Mouse (Mus musculus): Measurements from ENCODE around the gene Cisd3. TPM values are rescaled to one million over a fixed set of nuclear protein-coding genes. Genes with fewer than 3 reads are reported as not detected.
"Not testable (repeated sequence)": the region's sequence is repeated elsewhere in the genome, so short reads cannot be mapped to it uniquely, and the experiment has no call there.

The Cisd3 gene
- polyA plus RNA-seq, 1 experiment from 2014 or later = 59.1 TPM

DNA sequence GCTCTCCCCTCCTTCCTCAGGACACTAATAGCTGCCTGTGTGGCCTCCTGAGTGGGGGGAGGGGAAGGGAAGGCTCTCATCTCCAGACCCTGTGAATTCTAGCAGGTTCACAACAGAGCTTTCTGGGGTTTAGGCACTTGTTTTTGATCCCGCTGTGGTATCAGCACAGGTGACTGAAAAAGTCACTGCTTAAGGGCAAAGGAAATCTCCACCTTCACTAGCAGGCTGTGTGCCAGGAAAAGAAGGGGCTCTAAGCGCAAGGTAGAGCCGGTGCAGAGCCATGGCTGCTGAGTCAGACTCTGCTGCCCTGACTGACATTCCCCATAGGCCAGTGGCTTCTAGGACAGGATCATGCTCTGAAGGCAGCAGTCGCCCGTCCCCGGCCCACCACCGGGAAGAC, 43.1 kb downstream of the Cisd3 start:
- ATAC-seq = no peak
- peaks cover 14% of the 10 kb centered on the region; the same call in 1 of the 2 replicates for H3K36me3 ChIP-seq (ENCODE audit: insufficient read depth, low read length)

DNA sequence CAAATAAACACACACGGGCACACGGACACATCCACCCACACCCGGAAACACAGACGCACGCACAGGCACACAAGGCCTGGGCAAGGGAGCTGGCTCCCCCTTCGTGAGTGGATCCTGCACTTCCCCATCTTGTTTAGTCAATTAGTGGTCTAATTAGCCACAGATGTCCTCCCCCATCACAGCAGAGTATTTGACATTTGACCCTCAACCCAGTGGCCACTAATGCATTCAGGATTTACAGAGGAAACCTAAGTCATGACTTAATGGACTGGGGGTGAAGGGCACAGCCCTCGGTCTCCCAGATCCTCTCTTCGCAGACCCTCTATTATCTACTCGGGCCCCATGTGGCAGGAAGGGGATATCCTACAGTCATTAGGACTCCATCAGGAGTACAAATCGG, 48.1 kb downstream of the Cisd3 start:
- ATAC-seq = peak; percentile 64
- Histone ChIP-seq H3K36me3 (ENCODE audit: insufficient read depth, low read length) (no peaks in the 10 kb centered on the region), H3K27me3 (replicated peaks; ENCODE audit: insufficient read depth, low read length) (no peaks in the 10 kb centered on the region), H3K9me3 (ENCODE audit: low read length) (no peaks in the 10 kb centered on the region), H3K4me1 (ENCODE audit: insufficient read depth, low read depth, low read length) (no peaks in the 10 kb centered on the region), H3K27ac (ENCODE audit: low read length) (no peak overlapping the region), H3K9ac (replicated peaks; ENCODE audit: low read depth) (no peak overlapping the region), H3K4me3 (ENCODE audit: low read depth, low read length) (no peak overlapping the region), H3K4me2 (replicated peaks; ENCODE audit: low read depth, low read length) (no peak overlapping the region)
- WGBS = 41% methylated on average over 10 of the region's 10 CpGs
- peak; percentile 27 for DNase-seq (ENCODE audit: low spot score)
- TF ChIP-seq EP300 (IDR thresholded peaks at IDR 0.05) = no peak
- TF ChIP-seq CTCF (IDR thresholded peaks at IDR 0.05) = no peak

More for the DNA sequence above, 43.1 kb downstream of the Cisd3 start:
- H3K27me3 ChIP-seq (replicated peaks; ENCODE audit: insufficient read depth, low read length) = no peaks in the 10 kb centered on the region
- no peak overlapping the region for H3K4me2 ChIP-seq (replicated peaks; ENCODE audit: low read depth, low read length)
- TF ChIP-seq EP300 (IDR thresholded peaks at IDR 0.05) (no peak), CTCF (IDR thresholded peaks at IDR 0.05) (no peak)
- H3K4me1 ChIP-seq (ENCODE audit: insufficient read depth, low read depth, low read length) = no peaks in the 10 kb centered on the region
- no peak overlapping the region for H3K4me3 ChIP-seq (ENCODE audit: low read depth, low read length)
- DNase-seq (ENCODE audit: low spot score) = no peak
- H3K27ac ChIP-seq (ENCODE audit: low read length) = no peak overlapping the region
- H3K9me3 ChIP-seq (ENCODE audit: low read length) = no peaks in the 10 kb centered on the region
- 90% methylated on average over 7 of the region's 7 CpGs for WGBS
- no peak overlapping the region for H3K9ac ChIP-seq (replicated peaks; ENCODE audit: low read depth)

DNA sequence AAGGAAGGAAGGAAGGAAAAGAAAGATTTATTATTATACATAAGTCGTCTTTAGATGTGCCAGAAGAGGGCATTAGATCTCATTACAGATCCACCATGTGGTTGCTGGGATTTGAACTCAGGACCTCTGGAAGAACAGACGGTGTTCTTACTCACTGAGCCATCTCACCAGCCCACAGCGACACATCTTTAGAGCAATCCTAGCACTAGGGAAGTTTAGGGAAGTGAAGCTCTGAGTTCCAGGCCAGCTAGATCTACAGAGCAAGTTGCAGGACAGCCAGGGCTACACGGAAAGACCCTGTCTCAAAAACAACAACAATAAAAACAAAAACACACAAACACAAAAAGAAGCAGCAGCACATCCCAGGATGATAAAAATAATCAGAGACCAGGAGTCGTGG, 49.2 kb downstream of the Cisd3 start:
- not testable (repeated sequence) for H3K36me3 ChIP-seq (ENCODE audit: insufficient read depth, low read length); DNase-seq (ENCODE audit: low spot score); H3K4me1 ChIP-seq (ENCODE audit: insufficient read depth, low read depth, low read length); H3K4me2 ChIP-seq (replicated peaks; ENCODE audit: low read depth, low read length); H3K4me3 ChIP-seq (ENCODE audit: low read depth, low read length); H3K27ac ChIP-seq (ENCODE audit: low read length); H3K27me3 ChIP-seq (replicated peaks; ENCODE audit: insufficient read depth, low read length); H3K9me3 ChIP-seq (ENCODE audit: low read length); H3K9ac ChIP-seq (replicated peaks; ENCODE audit: low read depth); ATAC-seq
- WGBS = 81% methylated on average over 5 of the region's 5 CpGs

DNA sequence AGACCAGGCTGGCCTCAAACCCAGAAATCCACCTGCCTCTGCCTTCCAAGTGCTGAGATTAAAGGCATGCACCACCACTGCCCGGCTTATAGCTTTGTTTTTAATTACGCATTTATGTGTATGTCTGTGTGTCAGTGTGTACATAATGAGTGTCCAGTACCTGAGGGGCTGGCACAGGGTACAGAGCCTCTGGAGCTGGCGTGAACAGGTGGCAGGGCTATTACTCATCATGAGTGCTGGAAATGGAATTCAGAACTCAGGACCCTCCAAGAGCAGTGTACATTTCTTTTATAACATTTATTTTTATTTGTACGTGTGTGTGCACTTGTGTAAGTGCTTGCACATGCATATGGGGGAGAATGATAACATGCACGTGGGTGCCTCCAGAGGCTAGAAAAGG, 51.0 kb downstream of the Cisd3 start:
- Histone ChIP-seq H3K4me2 (replicated peaks; ENCODE audit: low read depth, low read length) (no peak overlapping the region), H3K9ac (replicated peaks; ENCODE audit: low read depth) (no peak overlapping the region), H3K27ac (ENCODE audit: low read length) (no peak overlapping the region), H3K4me3 (ENCODE audit: low read depth, low read length) (no peak overlapping the region), H3K4me1 (ENCODE audit: insufficient read depth, low read depth, low read length) (no peaks in the 10 kb centered on the region), H3K36me3 (ENCODE audit: insufficient read depth, low read length) (no peaks in the 10 kb centered on the region), H3K27me3 (replicated peaks; ENCODE audit: insufficient read depth, low read length) (no peaks in the 10 kb centered on the region), H3K9me3 (ENCODE audit: low read length) (no peaks in the 10 kb centered on the region)
- no peak for ATAC-seq
- 83% methylated on average over 5 of the region's 5 CpGs for WGBS
- no peak for TF ChIP-seq CTCF (IDR thresholded peaks at IDR 0.05)
- no peak for TF ChIP-seq EP300 (IDR thresholded peaks at IDR 0.05)
- DNase-seq (ENCODE audit: low spot score) = no peak

DNA sequence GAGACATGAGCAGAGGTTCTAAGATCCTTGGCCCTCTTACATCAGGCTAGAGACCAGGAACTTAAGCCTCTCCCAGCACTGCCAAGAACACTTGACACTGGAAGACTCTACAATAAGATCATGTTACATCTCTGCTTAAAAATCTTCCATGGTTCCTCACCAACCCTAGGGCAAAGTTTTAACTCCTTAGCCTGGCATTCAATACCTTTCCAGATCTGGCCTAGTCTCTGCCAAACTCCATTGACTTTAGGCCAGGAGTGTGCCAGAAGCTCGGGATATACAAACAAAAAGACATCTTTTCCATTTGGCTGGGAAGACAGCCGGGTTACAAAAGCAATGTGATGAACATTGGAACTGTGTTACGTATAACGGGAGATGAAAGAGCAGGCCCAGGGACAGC, 52.0 kb downstream of the Cisd3 start:
- no peak for DNase-seq (ENCODE audit: low spot score)
- H3K9ac ChIP-seq (replicated peaks; ENCODE audit: low read depth) = no peak overlapping the region
- ATAC-seq = no peak
- no peaks in the 10 kb centered on the region for H3K9me3 ChIP-seq (ENCODE audit: low read length)
- H3K4me2 ChIP-seq (replicated peaks; ENCODE audit: low read depth, low read length) = no peak overlapping the region
- peaks cover 1% of the 10 kb centered on the region; the same call in 1 of the 2 replicates for H3K4me1 ChIP-seq (ENCODE audit: insufficient read depth, low read depth, low read length)
- no peak overlapping the region for H3K4me3 ChIP-seq (ENCODE audit: low read depth, low read length)
- H3K27me3 ChIP-seq (replicated peaks; ENCODE audit: insufficient read depth, low read length) = no peaks in the 10 kb centered on the region
- no peaks in the 10 kb centered on the region for H3K36me3 ChIP-seq (ENCODE audit: insufficient read depth, low read length)
- WGBS = 57% methylated on average over 4 of the region's 4 CpGs
- no peak for TF ChIP-seq EP300 (IDR thresholded peaks at IDR 0.05)
- TF ChIP-seq CTCF (IDR thresholded peaks at IDR 0.05) = no peak
- H3K27ac ChIP-seq (ENCODE audit: low read length) = no peak overlapping the region

Small RNAs within 50 kb of the gene (microRNA-seq; reads per million reads assigned to microRNA genes)
- gene Gm24158 = not detected
- gene Mir6927 = not detected

Other genes with a start within 250 kb of the Cisd3 start
- gene 4933428G20Rik, start 185.5 kb upstream of the Cisd3 start, polyA plus RNA-seq (2015; fragmentation: Nextera tagmentation; extraction: Ambion mirVana) = 0.32 and 0.42 TPM in 2 replicates
- 0.36 and 0.45 TPM in 2 replicates for gene Srcin1, start 109.6 kb upstream of the Cisd3 start, polyA plus RNA-seq (2015; fragmentation: Nextera tagmentation; extraction: Ambion mirVana)
- 3.5 and 4.1 TPM in 2 replicates for gene Epop, start 56.1 kb upstream of the Cisd3 start, polyA plus RNA-seq (2015; fragmentation: Nextera tagmentation; extraction: Ambion mirVana)
- 3.0 and 3.5 TPM in 2 replicates for gene Mllt6, start 22.4 kb upstream of the Cisd3 start, polyA plus RNA-seq (2015; fragmentation: Nextera tagmentation; extraction: Ambion mirVana)
- 10.5 TPM in 2 replicates for gene Pcgf2, start 14.7 kb downstream of the Cisd3 start, polyA plus RNA-seq (2015; fragmentation: Nextera tagmentation; extraction: Ambion mirVana)
- 350 and 419 TPM in 2 replicates for gene Psmb3, start 17.6 kb downstream of the Cisd3 start, polyA plus RNA-seq (2015; fragmentation: Nextera tagmentation; extraction: Ambion mirVana)
- 0.86 and 1.3 TPM in 2 replicates for gene Pip4k2b, start 58.9 kb downstream of the Cisd3 start, polyA plus RNA-seq (2015; fragmentation: Nextera tagmentation; extraction: Ambion mirVana)
- gene Cwc25, start 80.7 kb downstream of the Cisd3 start, polyA plus RNA-seq (2015; fragmentation: Nextera tagmentation; extraction: Ambion mirVana) = 12.7 and 13.2 TPM in 2 replicates
- gene 1700001P01Rik, start 90.1 kb downstream of the Cisd3 start, polyA plus RNA-seq (2015; fragmentation: Nextera tagmentation; extraction: Ambion mirVana) = not detected in 2 replicates
- 464 and 478 TPM in 2 replicates for gene Rpl23, start 96.6 kb downstream of the Cisd3 start, polyA plus RNA-seq (2015; fragmentation: Nextera tagmentation; extraction: Ambion mirVana)
- gene Lasp1, start 113.2 kb downstream of the Cisd3 start, polyA plus RNA-seq (2015; fragmentation: Nextera tagmentation; extraction: Ambion mirVana) = 96.4 and 107 TPM in 2 replicates
- 1.3 and 1.5 TPM in 2 replicates for gene B230217C12Rik, start 155.0 kb downstream of the Cisd3 start, polyA plus RNA-seq (2015; fragmentation: Nextera tagmentation; extraction: Ambion mirVana)
- gene Fbxo47, start 198.3 kb downstream of the Cisd3 start, polyA plus RNA-seq (2015; fragmentation: Nextera tagmentation; extraction: Ambion mirVana) = 0.08 and 0.29 TPM in 2 replicates

Measured in lung, postnatal 0 days (tissue).